Mouse (Mus musculus): ENCODE data around the gene Prss23. TPM values are rescaled to one million over a fixed set of nuclear protein-coding genes. Genes with fewer than 3 reads are reported as not detected.
A peak's percentile ranks its signal among the peaks of the same experiment; 100 is the strongest.

The Prss23 gene
- total RNA-seq (2021) = 10 to 100 TPM; 23.2 to 24.5 TPM
- long read RNA-seq, experiment 1, transcript Prss23-201 (2 exons, 3,228 nt) = major isoform, 32 of 39 reads
- long read RNA-seq, experiment 1, partial matches to known transcripts = 0 of 39 reads
- long read RNA-seq, experiment 1, other reads (novel, unspliced or antisense) = 4 of 39 reads
- long read RNA-seq, experiment 2, transcript Prss23-201 (2 exons, 3,228 nt) = major isoform, 13 of 21 reads
- long read RNA-seq, experiment 2, partial matches to known transcripts = 0 of 21 reads
- long read RNA-seq, experiment 2, other reads (novel, unspliced or antisense) = 2 of 21 reads

DNA sequence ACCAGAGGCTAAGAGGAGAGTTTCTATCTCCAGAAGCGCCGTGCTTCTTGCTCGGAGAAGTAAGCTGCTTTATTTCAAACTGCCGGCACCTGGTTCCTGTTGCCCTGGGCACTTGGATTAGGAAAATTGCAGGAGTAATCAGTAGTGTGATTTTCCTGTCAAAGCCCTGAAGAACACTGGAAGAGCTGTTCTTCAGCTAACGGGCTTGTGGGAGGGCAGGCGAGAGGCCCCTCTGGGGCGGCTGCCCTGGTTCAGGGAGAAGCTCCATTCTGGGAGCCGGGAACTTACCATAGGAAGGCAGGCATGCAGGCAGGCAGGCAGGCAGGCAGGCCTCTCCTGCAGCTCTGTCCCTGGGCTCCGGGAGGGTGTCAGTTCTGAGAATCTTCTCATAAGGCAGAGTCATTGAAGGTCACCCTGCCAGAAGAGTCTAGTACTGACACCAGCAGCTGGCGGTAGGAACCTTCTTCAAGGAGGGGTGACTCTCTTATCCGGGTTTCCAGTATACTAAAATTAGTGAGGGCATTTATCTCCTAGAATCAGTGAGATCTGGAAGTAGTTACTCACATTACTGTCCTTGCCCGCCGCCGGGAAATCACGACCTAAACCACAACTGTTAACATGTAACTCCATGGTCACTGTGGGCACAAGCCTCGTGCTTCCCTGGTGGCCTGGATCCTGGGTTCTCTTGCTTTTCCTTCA, at the start of gene Prss23:
Gene Prss23 (minus strand): TSS at position 457 of the 699 bp plus-strand sequence.
- DNase-seq = peak; percentile 4

DNA sequence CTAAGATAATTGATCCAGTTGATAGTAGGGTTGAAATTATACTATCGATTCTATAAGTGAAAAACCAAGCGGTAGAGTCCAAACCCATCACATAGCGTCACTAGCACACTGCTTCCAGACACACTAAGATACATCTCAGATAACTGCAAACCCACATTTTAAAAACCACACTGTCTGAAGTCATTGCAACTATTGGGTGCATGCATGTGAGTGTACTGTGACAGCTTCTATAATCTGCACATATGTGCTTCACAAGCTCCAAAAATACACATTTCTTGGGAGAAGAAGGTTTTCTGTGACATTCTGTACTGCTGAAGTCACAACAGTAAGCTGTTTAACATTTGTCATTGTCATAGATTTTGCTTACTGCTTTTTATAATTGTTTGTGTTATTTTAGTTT, 49.1 kb upstream of the Prss23 start:
- DNase-seq = no peak

- DNase-seq = no peak
Observed at GRCm38 (mm10) chr7:89564569-89564968, 37.6 kb upstream of the Prss23 start.

DNA sequence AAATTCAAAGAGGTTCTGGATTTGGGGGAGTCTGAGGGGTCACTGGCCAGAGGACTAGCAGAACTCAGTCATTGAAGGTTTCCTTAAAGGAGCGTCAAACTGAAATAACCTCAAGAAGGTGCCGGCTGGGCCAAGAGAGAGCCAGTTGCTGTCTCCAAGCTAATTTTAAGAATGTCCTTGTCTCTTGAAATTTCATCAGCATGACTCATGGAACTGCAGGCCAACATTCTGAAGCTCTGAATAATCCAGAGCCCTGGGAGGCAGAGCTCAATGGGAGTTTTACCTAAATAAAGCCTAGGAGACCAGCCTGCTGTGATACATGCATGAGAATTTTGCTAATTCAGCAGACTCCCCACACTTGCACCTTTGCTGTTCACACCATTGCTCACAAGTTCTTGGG, 36.5 kb upstream of the Prss23 start:
- peak; percentile 48 for DNase-seq

DNA sequence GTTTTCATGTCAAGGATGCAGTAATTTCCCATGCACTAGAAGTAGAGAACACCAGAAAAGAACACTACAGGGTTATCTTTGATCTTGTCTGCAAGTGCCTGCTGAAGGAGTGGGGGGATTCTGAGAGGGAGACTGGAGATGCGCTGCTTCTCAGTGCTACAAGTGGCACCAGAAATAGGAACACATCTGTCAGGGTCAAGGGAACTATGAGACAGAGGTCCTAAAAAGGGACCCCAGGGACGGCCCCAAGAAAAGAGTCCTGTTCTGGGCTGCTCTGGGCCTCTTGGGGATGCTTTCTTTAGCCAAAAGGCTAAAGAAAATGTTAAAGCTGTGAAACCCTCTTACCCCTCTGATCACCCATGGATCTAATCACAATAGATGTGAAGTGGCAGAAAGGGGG, 35.2 kb upstream of the Prss23 start:
- DNase-seq = no peak

- DNase-seq = peak; percentile 29
Observed at GRCm38 (mm10) chr7:89560939-89561338, 34.0 kb upstream of the Prss23 start.

DNA sequence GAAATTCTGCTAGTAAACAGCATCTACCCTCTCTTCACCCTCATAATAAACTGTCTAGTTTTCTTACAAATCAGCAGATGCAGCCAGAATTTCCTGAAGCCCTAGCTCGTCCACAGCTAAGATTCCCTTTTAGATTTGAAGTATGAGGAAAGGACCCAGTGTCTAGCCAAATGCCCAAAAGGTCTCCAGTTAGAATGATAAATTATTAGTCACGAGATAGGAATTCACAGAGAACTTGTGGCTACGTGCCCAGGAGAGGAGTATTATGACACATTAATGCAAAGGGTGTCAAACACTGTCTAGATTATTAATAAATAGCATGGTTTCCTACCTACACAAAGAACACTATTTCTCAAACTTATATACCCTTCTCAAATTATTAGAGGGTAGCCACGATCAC, 32.6 kb upstream of the Prss23 start:
- peak; percentile 8 for DNase-seq

DNA sequence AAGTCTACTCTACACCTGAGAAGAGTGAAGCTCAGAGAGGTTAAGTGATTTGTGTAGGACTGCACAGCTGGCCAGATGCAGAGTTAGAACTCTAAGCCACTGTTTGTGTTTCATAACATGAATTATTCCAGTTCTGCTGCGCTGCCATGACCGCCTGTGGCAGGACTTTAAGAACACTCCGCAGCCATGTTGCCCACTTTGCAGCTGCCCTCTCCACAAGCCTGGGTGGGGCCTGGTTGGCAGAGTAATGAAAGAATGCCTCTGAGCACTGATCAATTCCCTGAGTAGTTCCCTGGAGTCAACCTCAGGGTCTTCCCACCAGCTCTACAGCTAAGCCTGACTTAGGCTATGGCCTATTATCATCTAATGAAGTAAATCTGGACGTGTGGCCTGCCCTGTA, 32.1 kb upstream of the Prss23 start:
- DNase-seq = no peak

- DNase-seq = no peak
Observed at GRCm38 (mm10) chr7:89558446-89559039, 31.6 kb upstream of the Prss23 start.

DNA sequence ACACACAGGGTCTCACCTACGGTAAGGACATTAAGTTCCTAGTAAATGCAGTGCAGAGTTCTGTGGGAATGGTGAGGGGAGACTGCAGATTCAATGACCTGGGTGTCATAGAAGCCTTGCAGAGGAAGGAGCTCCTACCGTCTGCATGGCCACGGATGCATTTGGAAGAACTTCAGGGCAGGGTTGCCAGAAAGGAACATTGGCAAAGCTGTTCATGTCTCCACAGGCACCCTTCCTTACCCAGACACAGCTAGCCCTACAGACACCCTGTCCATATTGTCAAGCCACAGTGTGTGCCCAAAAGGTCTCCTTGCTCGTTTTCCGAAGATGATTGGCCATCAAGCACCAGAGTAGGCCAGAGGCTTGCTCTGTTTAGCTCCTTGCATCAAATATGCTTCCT, 30.1 kb upstream of the Prss23 start:
- no peak for DNase-seq

DNA sequence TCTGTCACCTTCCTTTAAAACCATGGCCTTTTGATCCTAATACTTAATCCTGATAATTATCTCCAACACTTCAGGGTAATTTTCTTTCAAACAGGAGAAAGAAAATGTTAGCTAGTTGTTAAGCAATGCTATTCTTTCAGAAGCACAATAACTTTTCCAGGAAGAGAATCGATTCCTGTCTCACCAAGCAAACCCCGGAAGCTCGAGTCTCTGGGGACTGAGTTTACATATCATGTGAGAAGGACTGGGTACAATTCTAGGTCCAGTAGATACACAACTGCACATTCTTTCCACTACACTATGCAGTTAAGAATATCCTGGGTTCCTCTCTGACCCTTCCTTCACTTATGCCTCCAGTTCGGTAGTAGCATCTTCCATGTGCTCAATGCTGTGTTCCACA, 29.7 kb upstream of the Prss23 start:
- no peak for DNase-seq

DNA sequence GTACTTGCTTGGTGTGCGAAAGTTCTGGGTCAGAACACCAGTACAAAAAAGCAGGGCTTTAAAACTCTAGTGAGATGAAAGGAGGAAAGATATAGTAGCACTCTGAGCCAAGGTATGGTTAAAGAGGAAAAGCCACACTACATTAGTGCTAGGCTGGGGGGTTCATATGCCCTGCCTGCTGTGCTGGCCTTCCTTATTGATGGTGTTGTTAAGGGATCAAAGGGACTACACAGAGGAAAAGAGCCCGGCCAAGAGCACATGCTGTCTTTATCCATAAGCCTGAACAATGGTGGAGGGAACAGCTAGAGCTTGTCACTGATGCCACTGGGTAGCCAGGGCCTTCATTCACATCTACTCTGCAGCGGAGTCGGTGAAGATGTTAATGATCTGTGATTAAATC, 28.2 kb upstream of the Prss23 start:
- DNase-seq = no peak

- no peak for DNase-seq
Observed at GRCm38 (mm10) chr7:89554068-89554467, 27.1 kb upstream of the Prss23 start.

DNA sequence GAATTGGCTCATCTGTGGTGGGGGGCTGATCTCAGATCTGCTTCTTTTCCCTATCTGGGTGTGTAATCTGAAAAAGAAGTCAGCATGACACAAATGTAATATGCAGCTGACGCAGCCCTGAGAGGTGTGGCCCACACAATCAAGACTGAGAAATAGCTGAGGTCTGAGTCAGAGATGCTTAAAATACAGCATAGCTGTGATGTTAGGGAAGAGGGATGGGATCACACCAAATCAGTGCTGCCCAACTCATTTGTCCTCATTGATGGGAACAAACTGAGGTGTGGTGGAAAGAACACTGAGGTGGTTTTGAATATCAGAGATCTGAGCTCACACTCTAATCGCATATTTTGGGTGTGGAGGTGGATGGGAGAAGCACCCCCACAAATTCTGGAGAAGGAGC, 14.0 kb upstream of the Prss23 start:
- DNase-seq = no peak

DNA sequence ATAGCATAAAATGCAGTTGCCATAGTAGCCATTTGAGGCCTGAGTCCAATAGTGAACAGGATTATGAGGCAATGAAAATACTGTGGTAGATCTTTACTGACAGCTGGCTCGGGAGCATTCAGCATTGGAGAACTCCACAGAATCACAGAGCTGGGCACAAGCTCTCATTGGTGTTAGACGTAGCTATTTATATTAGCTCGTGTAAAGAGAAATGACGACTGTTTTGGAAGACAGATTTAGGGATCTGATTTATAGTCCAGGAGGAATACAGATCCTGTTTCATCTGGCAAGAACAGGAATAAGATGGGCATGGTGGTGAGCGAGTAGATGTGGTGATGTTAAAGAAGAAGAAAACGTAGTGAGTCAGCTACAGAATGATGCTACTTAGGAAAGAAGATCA, 12.4 kb upstream of the Prss23 start:
- no peak for DNase-seq

GRCm38 (mm10) chr7:89527430-89527856, 456 bp upstream of the Prss23 start:
- no peak for DNase-seq

GRCm38 (mm10) chr7:89523816-89524215, 3.2 kb downstream of the Prss23 start:
- DNase-seq = no peak

DNA sequence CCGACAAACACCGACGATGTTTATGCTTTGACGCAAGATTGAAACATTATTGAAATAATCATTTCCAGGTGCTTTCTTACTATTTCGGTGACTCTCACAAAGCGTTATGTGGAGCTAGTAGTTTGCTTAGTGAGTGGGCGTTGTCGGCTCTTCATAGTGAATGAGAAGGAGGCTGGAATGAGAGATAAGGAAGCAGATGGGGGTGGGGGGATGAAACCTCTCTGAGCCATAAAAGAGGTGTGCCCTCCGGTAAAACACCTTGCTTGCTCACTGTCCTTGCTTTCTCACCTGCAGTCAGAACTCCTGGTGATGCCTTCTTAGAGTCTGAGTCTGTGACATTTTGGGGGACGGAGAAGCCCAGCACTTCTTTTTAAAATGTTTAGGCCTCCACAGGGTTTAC, 4.8 kb downstream of the Prss23 start:
- no peak for DNase-seq

- DNase-seq = peak; percentile 68
Observed at GRCm38 (mm10) chr7:89517460-89518390, 9.3 kb downstream of the Prss23 start.

DNA sequence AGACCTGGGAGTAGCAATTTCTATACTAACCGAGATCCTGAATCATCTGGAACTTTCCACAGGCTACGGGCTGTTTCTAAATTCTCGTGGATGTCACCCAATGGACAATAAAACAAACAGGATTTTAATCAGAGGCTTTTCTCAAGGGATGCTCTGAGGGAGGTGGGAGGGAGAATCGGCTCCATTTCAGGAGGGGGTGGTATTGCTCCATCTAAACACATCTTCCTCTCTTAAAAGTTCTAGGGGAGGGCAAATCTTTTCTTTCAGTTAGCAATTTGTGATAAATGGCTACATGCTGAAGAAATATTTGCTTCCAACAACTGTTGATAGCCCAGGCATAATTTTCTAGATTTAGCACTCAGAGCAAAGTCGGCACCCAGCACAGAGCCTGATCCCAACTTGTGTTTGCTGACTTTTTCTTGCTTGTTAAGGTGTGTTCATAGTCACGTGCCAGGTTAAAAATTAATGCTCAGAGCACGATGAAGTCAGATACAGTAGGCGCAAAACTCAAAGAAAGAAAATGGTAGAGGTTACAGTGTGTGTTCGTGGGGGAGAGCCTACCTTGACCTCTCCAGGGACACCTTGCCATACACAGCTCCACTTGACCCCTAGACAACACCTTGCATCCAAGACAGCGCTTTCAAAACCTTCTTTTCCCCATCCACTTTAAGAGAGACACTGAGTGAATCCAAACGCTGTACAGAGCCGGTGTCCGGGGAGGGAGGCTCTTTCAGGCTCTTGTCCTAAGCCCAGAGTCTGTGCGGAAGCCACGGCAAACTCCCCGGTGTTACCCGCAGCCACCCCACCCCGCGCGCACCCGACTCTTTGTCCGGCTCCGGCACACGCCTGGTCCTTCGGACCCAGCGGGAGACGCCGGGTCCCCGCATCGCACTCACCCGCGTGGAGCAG, 10.2 kb downstream of the Prss23 start:
- DNase-seq = no peak

- no peak for DNase-seq
Observed at GRCm38 (mm10) chr7:89511921-89512514, 15.0 kb downstream of the Prss23 start.
